Mouse (Mus musculus) adrenal gland, adult (tissue): ENCODE data around the gene 2810408A11Rik.
A peak's percentile ranks its signal among the peaks of the same experiment; 100 is the strongest.
"Not testable (repeated sequence)": the region's sequence is repeated elsewhere in the genome, so short reads cannot be mapped to it uniquely, and the experiment has no call there.

Experiments used
- DNase-seq, 2 experiments: peaks; one replicate each; pipeline ENCODE4 v3.0.0; 2022 to 2023; ENCODE audit warnings: low spot score in 1 of 2; ENCODE audit not compliant: inconsistent age in 2 of 2

The 2810408A11Rik gene

GRCm38 (mm10) chr11:69932254-69932653 lies 31.5 kb upstream of the 2810408A11Rik start:
- DNase-seq: no peak

- no peak for DNase-seq
Observed at GRCm38 (mm10) chr11:69931769-69932168, 31.0 kb upstream of the 2810408A11Rik start.

- peak in 1 of 2 experiments; percentile 22 for DNase-seq
Observed at GRCm38 (mm10) chr11:69930967-69931537, 30.3 kb upstream of the 2810408A11Rik start.

- not testable (repeated sequence) for DNase-seq
Observed at GRCm38 (mm10) chr11:69930176-69930575, 29.4 kb upstream of the 2810408A11Rik start.

- no peak for DNase-seq
Observed at GRCm38 (mm10) chr11:69929712-69930111, 28.9 kb upstream of the 2810408A11Rik start.

GRCm38 (mm10) chr11:69927501-69927900 lies 26.7 kb upstream of the 2810408A11Rik start:
- no peak for DNase-seq

GRCm38 (mm10) chr11:69922796-69923195 lies 22.0 kb upstream of the 2810408A11Rik start:
- DNase-seq: peak in 1 of 2 experiments; percentile 70

- DNase-seq: peak in 1 of 2 experiments; percentile 81
Observed at GRCm38 (mm10) chr11:69922012-69922756, 21.4 kb upstream of the 2810408A11Rik start.

- DNase-seq: peak; percentile 100
Observed at GRCm38 (mm10) chr11:69921114-69922011, 20.6 kb upstream of the 2810408A11Rik start, which contains the start of gene Eif5a. Eif5a (minus strand) TSS chr11:69921958.

- DNase-seq: peak in 1 of 2 experiments; percentile 66
Observed at GRCm38 (mm10) chr11:69920266-69921031, 19.7 kb upstream of the 2810408A11Rik start.

GRCm38 (mm10) chr11:69919661-69920265 lies 19.0 kb upstream of the 2810408A11Rik start:
- DNase-seq: peak; percentile 86 to 94

GRCm38 (mm10) chr11:69919053-69919452 lies 18.3 kb upstream of the 2810408A11Rik start:
- peak in 1 of 2 experiments; percentile 61 for DNase-seq

GRCm38 (mm10) chr11:69918118-69918517 lies 17.3 kb upstream of the 2810408A11Rik start:
- DNase-seq: peak in 1 of 2 experiments; percentile 36

GRCm38 (mm10) chr11:69917379-69917948 lies 16.7 kb upstream of the 2810408A11Rik start:
- DNase-seq: peak in 1 of 2 experiments; percentile 32

GRCm38 (mm10) chr11:69916652-69917378 lies 16.0 kb upstream of the 2810408A11Rik start:
- peak in 1 of 2 experiments; percentile 39 for DNase-seq

- peak in 1 of 2 experiments; percentile 45 for DNase-seq
Observed at GRCm38 (mm10) chr11:69915667-69916627, 15.2 kb upstream of the 2810408A11Rik start.

- peak in 1 of 2 experiments; percentile 45 for DNase-seq
Observed at GRCm38 (mm10) chr11:69914917-69915430, 14.2 kb upstream of the 2810408A11Rik start.

- DNase-seq: no peak
Observed at GRCm38 (mm10) chr11:69914372-69914764, 13.6 kb upstream of the 2810408A11Rik start.
